Mouse (Mus musculus) heart, embryonic 10.5 days (tissue): ENCODE measurements around the gene Olfr878. TPM values are rescaled to one million over a fixed set of nuclear protein-coding genes. Genes with fewer than 3 reads are reported as not detected.

Source experiments
- DNase-seq: peaks from one replicate; pipeline ENCODE4 v3.0.0-alpha.2; 2017; ENCODE audit warnings: low spot score
- H3K27ac ChIP-seq: fragments of 300-500 bp; sonication (generic); 2 replicates; pipeline ENCODE4 v1.5.1; 2016; ENCODE audit warnings: mild to moderate bottlenecking
- H3K27me3 ChIP-seq: fragments of 300-500 bp; sonication (generic); 2 replicates; pipeline ENCODE4 v1.6.1; 2016; ENCODE audit warnings: mild to moderate bottlenecking; ENCODE audit not compliant: poor library complexity, insufficient read depth, severe bottlenecking
- H3K36me3 ChIP-seq: fragments of 300-500 bp; sonication (generic); 2 replicates; pipeline ENCODE4 v1.6.1; 2016; ENCODE audit warnings: mild to moderate bottlenecking, moderate library complexity
- H3K4me1 ChIP-seq: fragments of 300-500 bp; sonication (generic); 2 replicates; pipeline ENCODE4 v1.6.1; 2016; ENCODE audit warnings: mild to moderate bottlenecking
- H3K4me3 ChIP-seq: fragments of 300-500 bp; sonication (generic); 2 replicates; pipeline ENCODE4 v1.5.1; 2016; ENCODE audit warnings: mild to moderate bottlenecking, moderate library complexity
- H3K9me3 ChIP-seq: fragments of 300-500 bp; sonication (generic); 2 replicates; pipeline ENCODE4 v1.6.1; 2016; ENCODE audit warnings: mild to moderate bottlenecking, moderate library complexity
- WGBS: fragments of 180-500 bp; shearing (Covaris S2); methylation state at CpG from one replicate; pipeline ENCODE4 v1.1.7; 2016; 5-methylcytosine and 5-hydroxymethylcytosine counted together
- polyA plus RNA-seq: library from polyadenylated mRNA; unstranded; fragments of >200 nt; fragmentation: Nextera tagmentation; extraction: Ambion mirVana; gene quantifications from 2 replicates; pipeline ENCODE4 v1.2.1, GENCODE M21; 2016

Olfr878 gene
- polyA plus RNA-seq, 1 experiment from 2014 or later: not detected

DNA sequence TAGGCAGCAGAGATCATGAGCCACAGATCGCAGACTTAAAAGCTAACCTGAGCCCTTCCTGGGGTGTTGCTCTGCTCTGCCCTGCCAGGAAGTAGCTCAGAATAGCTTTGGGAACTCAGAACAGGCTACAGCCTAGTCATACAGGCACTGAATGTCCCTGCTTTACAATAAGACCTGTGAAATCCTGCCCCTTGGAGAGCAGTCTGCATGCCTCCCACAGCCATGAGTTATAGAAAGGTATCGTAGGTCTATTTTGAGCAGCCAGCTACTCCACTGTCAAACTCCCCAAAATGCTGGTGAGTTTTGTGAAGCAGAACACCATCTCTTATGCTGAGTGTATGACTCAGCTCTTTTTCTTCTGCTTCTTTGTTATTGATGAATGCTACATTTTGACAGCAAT lies 23.5 kb downstream of the Olfr878 start:
- DNase-seq: no peak
- no peak overlapping the region for H3K27ac ChIP-seq
- no peaks in the 10 kb centered on the region for H3K27me3 ChIP-seq
- no peaks in the 10 kb centered on the region for H3K9me3 ChIP-seq
- no peaks in the 10 kb centered on the region for H3K36me3 ChIP-seq
- WGBS: 94% methylated on average over 2 of the region's 2 CpGs
- no peak overlapping the region for H3K4me3 ChIP-seq
- no peaks in the 10 kb centered on the region for H3K4me1 ChIP-seq

Other genes starting within 250 kb of the Olfr878 start
- gene Panx3, start 248.6 kb upstream of the Olfr878 start, polyA plus RNA-seq: 0.31 TPM in 1 of 2 replicates, not detected in the other
- gene Olfr160, start 201.6 kb upstream of the Olfr878 start, polyA plus RNA-seq: not detected in 2 replicates
- not detected in 2 replicates for gene Olfr874, start 172.7 kb upstream of the Olfr878 start, polyA plus RNA-seq
- not detected in 2 replicates for gene Olfr875, start 146.0 kb upstream of the Olfr878 start, polyA plus RNA-seq
- gene Olfr876, start 114.8 kb upstream of the Olfr878 start, polyA plus RNA-seq: not detected in 2 replicates
- gene Olfr877, start 63.6 kb upstream of the Olfr878 start, polyA plus RNA-seq: not detected in 2 replicates
- not detected in 2 replicates for gene Olfr145, start 21.1 kb upstream of the Olfr878 start, polyA plus RNA-seq
- not detected in 2 replicates for gene Olfr881, start 74.0 kb downstream of the Olfr878 start, polyA plus RNA-seq
- not detected in 2 replicates for gene Olfr883, start 108.0 kb downstream of the Olfr878 start, polyA plus RNA-seq
- not detected in 2 replicates for gene Olfr884, start 128.7 kb downstream of the Olfr878 start, polyA plus RNA-seq
- not detected in 2 replicates for gene Olfr885, start 143.5 kb downstream of the Olfr878 start, polyA plus RNA-seq
- gene Olfr887, start 166.2 kb downstream of the Olfr878 start, polyA plus RNA-seq: not detected in 2 replicates
- not detected in 2 replicates for gene Olfr888, start 190.3 kb downstream of the Olfr878 start, polyA plus RNA-seq
- 0.05 and 0.19 TPM in 2 replicates for gene Olfr889, start 197.4 kb downstream of the Olfr878 start, polyA plus RNA-seq
- gene Olfr890, start 224.7 kb downstream of the Olfr878 start, polyA plus RNA-seq: not detected in 2 replicates